Mouse (Mus musculus) liver, adult 2 months (tissue): ENCODE data around the gene Znrf1.

Experiments used
- CTCF ChIP-seq: fragments of 200-500 bp; IDR thresholded peaks from 2 replicates; pipeline ENCODE4 v1.5.1; 2011; ENCODE audit warnings: low read depth, low read length, control low read depth
- POLR2A ChIP-seq: fragments of 200-500 bp; IDR thresholded peaks from 2 replicates; pipeline ENCODE4 v1.6.1; 2011; ENCODE audit warnings: low read length, control low read depth; ENCODE audit not compliant: insufficient read depth; ENCODE audit errors: extremely low read depth

DNA sequence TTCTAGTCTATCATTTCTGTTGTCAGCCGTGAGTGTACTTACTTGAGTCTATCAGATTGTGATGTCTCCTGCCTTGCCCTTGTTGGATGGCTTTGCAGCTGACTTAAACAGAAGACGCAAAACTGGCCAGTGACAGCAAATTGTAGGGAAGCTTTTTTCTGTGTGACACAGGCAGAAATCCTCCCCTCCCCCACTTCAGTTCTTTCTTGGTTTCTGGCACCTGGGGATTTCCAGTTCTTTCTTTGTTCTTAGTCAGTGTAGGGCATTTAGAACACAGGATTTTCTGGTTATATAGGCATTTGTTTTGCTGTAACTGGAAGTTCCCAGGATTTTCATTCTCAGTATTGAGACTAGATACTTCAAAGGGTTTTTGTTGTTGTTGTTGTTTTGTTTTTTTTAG is 34.5 kb downstream of the Znrf1 start:
- TF ChIP-seq CTCF (no peak), POLR2A (no peak)
